Mouse (Mus musculus): ENCODE results near the gene Tcaim.

- TF ChIP-seq POLR2A (IDR thresholded peaks at IDR 0.05; ENCODE audit: borderline replicate concordance, extremely low read depth, low read depth, low read length): no peak
- no peak for TF ChIP-seq CTCF (IDR thresholded peaks at IDR 0.05; ENCODE audit: insufficient read depth, low read length)
Measured at GRCm38 (mm10) chr9:122855617-122856016, 50.3 kb downstream of the Tcaim start.

All from lung, adult 2 months (tissue).